Mouse (Mus musculus) R1 (cell line): Measurements from ENCODE around the gene Ing5.
A peak's percentile ranks its signal among the peaks of the same experiment; 100 is the strongest.
"Not testable (repeated sequence)": the region's sequence is repeated elsewhere in the genome, so short reads cannot be mapped to it uniquely, and the experiment has no call there.

Experiments used
- DNase-seq: peaks from one replicate; pipeline ENCODE4 v3.0.0-alpha.2; 2018; ENCODE audit warnings: low read depth, low spot score

The Ing5 gene

GRCm38 (mm10) chr1:93810011-93810410 lies 6.2 kb downstream of the Ing5 start:
- peak; percentile 77 for DNase-seq

- DNase-seq: no peak
These were observed 7.8 kb downstream of the Ing5 start for GRCm38 (mm10) chr1:93811495-93812039.

DNA sequence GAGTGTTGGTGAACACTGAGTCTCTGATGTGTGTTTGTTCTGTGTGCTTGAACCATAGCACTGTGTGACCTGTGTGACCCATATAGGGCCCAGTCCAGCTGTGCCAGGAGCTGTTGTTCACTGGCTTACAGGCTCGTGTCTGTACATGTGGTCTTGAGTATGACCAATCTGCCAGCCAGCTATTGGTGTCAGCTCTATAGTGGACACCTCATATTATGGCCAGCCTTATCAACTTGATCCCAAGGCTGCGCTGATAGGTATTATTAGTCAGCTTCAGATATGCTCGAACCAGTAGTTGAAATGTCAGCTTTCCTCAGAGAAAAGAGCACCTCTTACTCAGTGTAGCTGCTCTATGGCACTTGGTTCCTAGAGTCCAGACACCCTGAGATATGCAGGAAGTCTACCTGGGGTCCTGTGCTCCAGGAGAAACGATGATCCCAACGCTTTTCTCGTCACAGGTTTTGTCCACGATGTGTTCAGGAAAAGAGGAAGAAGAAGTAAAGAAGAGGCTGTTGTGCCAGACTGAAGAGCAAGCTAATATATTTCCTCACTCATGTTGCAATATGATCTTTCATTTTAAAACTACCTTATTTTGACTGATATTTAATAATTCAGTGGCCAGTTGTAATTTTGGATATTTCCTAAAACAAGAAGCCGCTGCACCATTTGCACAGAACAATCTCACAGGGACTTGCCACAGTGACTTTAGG lies 14.2 kb downstream of the Ing5 start:
- no peak for DNase-seq

- DNase-seq: no peak
These were observed 15.0 kb downstream of the Ing5 start for GRCm38 (mm10) chr1:93818722-93819121.

DNA sequence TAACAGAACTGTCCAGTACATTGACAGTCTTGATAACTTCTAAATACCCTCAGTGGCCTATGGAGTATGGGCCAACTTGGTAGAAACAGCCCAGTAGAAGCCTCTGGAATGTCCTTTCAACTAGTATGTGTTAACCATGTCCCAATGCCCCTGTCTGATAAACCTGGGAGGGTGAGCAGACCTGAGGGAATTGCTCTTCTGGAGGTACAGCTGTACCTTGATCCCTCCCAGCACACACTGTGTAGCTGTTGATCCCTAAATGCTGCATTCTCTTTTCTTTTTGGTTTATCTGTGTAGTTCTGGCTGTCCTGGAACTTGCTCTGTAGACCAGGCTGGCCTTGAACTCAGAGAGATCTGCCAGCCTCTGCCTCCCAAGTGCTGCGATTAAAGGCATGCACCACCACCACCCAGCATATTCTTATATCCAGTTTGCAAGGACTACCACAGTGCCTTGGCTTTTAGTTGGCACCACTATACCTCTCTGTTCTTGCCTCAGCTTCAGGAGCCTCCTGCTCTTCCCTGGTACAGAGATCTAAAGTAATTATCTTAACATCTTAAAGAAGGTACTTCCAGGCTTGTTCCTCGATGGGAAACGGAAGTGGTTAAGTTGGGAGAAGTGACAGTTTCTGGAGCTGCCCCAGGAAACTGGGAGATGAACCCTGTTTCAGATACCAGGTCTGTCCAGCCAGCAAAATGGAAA lies 20.2 kb downstream of the Ing5 start:
- DNase-seq: no peak

DNA sequence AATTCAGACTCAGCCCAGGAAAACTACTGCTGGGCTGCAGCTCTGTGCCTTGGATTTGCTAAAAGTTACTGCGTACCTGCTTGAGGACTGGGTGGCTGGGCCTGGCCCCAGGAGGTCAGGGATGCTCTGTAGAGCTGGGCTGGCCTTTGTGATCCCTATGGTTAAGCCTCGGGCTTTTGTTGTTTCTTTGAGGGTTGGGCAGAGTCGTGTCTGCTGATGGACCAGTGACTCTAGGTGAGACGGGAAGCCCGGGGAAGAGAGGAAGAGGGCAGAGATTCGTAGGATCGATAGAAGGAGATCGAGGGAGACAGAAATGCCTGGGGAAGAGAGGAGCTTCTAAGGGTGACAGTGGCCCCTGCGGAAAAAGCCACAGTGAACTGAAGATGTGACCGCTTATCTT lies 20.8 kb downstream of the Ing5 start, which contains the start of gene D2hgdh:
Gene D2hgdh (plus strand): TSS at position 301 of the 400 bp plus-strand sequence.
- DNase-seq: peak; percentile 10

GRCm38 (mm10) chr1:93825105-93825674 lies 21.4 kb downstream of the Ing5 start:
- peak; percentile 98 for DNase-seq

DNA sequence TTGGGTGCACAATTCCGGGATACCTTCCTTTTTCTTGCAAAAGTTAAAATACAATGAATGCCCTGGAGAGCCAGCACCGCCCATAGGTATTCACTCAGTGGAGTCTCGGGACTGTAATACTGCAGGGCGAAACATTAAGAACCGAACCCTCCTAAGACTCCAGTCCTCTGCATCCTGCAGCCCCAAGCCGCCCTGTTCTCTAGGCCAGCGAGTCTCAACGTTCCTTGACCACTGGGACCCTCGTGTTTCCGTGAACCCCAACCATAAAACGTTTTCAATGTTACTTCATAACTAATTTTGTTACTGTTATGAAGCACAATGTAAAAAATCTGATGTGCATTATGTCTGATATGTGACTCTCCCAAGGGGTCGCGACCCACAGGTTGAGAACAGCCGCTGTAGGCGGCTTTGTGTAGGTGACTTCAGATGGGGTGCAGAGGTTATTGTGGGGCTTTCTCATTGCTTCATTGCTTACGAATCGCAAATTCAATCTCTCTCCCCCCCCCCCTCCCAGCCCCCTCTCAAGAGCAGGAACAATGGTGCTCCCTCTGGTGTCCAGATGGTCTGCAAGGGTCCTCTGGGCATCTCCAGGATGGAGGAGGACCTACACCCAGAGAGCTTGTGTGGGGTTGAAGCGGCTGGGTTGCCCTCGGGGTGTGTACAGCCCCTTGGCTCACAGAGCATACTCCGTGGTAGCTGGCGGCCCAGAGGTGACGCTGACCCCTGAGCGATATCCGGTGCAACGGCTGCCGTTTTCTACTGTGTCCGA lies 22.2 kb downstream of the Ing5 start:
- DNase-seq: no peak

DNA sequence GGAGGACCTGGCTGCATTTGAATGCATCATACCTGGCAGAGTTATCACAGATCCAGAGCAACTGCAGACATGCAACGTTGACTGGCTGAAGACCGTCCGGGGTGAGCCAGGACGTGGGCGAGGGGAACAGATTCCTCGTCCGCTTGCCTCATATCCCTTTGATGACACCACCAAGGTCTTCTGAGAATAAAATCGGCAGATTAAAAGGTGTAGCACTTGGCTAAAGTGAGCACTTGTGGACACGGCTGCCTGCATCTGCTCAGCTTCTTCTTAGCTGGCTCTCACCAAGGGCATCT lies 22.7 kb downstream of the Ing5 start:
- no peak for DNase-seq

- peak; percentile 1 for DNase-seq
These were observed 29.1 kb downstream of the Ing5 start for GRCm38 (mm10) chr1:93832754-93833360.

DNA sequence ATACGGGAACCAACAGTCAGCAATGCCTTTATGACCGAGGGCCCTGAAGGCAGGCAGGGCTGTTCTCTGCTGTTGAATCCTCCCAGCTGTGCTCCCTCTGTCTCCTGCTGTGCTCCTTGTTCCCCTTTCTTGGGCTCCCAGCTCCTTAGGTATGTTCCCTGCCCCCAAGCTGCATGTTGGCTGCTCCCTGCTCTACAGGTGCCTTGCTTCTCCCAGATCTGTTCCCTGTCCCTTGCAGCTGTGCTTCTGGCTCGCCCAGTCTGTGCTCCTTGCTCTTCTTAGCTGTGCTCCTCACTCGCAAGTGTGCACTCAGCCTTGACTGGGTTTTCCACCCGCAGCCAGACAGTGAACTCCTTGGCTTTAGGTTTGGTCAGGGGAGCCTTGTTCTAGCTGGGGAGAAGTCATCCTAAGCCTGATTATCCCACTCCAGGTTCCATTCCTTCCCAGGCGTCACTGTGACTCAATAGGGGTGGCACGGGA lies 30.9 kb downstream of the Ing5 start:
- peak; percentile 6 for DNase-seq

DNA sequence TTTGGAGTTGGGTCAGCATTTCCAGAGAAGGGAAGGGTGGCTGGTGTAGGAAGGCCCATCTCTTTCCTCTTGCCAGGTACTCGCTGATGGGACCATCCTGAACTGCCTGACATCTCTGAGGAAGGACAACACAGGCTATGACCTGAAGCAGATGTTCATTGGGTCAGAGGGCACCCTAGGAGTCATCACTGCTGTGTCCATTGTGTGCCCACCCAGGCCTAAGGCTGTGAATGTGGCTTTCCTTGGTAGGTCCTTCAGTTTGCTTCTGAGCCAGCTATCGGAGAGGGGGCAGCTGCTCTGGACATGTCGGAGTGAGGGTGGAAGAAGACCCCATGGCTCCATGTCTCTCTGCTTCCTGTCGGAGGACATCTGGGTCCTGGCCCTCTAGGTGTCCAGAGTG lies 31.4 kb downstream of the Ing5 start:
- DNase-seq: peak; percentile 0

- DNase-seq: peak; percentile 0
These were observed 32.2 kb downstream of the Ing5 start for GRCm38 (mm10) chr1:93835876-93836531.

- DNase-seq: peak; percentile 0
These were observed 32.8 kb downstream of the Ing5 start for GRCm38 (mm10) chr1:93836532-93836913.

- peak; percentile 0 for DNase-seq
These were observed 33.6 kb downstream of the Ing5 start for GRCm38 (mm10) chr1:93837335-93837734.

DNA sequence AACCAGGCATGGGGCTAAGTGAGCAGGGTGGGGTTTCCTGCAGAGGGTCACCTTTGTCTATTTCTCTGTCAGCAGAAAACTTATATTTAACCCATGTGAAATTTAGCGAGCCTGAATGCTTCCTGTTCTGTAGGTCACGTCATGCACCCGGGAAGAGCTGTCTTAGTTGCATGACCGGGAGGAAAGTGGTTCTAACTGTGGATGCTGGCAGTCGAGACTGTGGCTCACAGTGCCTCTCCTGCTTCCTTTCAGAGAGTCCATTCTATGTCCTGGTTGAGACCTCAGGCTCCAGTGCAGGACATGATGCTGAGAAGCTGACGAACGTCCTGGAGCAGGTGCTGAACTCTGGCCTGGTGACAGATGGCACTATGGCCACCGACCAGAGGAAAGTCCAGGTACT lies 34.8 kb downstream of the Ing5 start:
- not testable (repeated sequence) for DNase-seq

- not testable (repeated sequence) for DNase-seq
These were observed 42.1 kb downstream of the Ing5 start for GRCm38 (mm10) chr1:93845766-93846366.

- not testable (repeated sequence) for DNase-seq
These were observed 52.0 kb downstream of the Ing5 start for GRCm38 (mm10) chr1:93855790-93856189.

DNA sequence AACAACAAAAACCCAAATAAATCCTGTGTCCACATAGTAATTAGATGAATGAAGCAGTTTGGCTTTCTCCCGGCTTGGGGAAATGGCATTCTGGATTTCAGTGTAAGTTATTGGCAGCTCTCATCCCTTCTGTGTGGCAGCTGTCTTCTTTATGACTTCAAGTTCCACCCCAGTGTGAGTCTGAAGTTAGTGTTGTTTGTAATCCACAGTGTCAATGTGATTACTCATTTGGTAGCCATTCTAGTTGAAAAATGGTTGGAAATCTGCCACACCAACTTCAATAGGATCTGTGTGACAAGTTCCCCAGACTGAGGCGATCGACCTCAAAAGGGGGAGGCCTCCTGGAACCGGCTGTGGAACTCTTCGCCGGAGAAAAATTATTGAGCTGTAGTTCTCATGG lies 53.6 kb downstream of the Ing5 start:
- no peak for DNase-seq

DNA sequence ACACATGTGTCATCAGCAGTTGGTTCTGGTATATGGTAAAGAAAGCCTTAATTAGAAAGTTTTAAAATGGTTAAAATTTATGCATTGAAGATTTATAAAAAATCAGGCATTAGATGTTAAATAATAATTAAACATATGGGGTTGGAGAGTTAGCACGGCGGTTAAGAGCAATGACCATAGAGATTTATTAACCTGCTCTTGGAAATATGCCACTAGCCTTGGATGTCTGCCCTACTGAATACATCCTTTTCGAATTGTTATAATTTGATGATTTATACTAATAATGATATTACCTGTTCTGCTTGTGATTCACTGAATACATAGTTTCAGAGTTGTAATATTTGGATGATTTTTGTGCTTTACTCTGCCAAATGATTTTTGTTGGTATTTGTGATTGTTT lies 54.2 kb downstream of the Ing5 start:
- DNase-seq: no peak
